In the genomic region with DNA sequence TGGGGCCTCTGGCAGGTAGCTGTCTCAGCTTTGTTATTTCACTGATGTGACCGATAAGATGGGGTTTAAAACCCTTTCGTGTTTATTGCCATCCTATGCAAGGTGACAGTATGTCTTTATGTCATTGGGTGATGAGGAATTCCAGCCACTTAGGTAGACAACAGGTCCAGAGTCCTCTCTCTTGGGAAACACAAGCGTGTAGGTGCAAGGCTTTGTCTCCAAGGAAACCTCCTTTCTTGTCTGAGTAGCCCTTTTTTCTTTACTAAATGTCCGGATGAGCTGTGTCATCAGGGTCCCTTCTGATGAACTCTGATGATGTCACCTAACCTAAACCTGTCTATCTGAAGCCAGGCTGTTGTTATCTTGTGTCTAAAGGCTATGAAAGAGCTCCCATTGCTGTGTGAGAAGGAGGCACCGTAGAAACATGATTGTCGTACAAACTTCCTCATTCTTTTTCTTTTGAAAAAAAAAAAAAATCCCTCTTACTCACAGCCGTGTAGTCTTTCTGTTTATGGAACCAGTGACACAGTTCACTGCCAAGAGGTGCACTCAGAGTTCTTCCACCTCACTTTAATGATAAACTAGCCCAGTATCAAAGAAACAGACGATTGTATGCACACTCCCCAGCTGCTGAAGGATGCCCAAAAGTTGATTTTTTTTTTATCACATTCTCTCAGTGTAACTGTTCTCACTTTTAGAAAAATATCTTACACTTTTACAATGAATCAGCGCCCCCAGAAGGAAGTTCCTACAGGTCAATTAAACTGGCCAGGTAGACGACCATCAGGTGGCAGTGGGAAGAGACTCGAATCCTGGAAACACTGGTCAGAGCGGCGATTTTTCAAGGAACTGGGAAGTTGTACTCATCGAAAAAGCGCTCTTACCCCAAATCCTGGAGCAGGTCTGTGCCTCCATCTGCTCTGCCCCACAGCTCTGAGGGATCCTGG, we compare ENCODE assay signal across 8 mouse cellular contexts. TPM values are rescaled to one million over a fixed set of nuclear protein-coding genes. Genes with fewer than 3 reads are reported as not detected.
DNase-seq lines count a peak whose midpoint lies in the region; ATAC-seq and TF ChIP-seq lines count a peak whose summit lies in the region.

No protein-coding gene starts in this region.

- no peak for TF ChIP-seq POLR2A in lung, adult 2 months (IDR thresholded peaks at IDR 0.05; ENCODE audit: borderline replicate concordance, extremely low read depth, low read depth, low read length)

- H3K9me3 ChIP-seq in hindbrain, embryonic 11.5 days (ENCODE audit: control insufficient read depth, low read length), result no peaks in the 10 kb centered on the region

- 13% methylated on average over 15 of the region's 15 CpGs for WGBS in lung, adult 2 months
- 40% methylated on average over 15 of the region's 15 CpGs for WGBS in hindbrain, embryonic 11.5 days

- TF ChIP-seq CTCF in lung, adult 2 months (IDR thresholded peaks at IDR 0.05; ENCODE audit: insufficient read depth, low read length), result no peak

- H3K27ac ChIP-seq in brown adipose tissue, adult 24 weeks (replicated peaks; ENCODE audit: low read depth, low read length), result peak overlapping the region; percentile 67
- H3K27ac ChIP-seq in hindbrain, embryonic 11.5 days (ENCODE audit: low read depth, low read length), result no peak overlapping the region

- intact Hi-C loops in gastrocnemius, postnatal 36 days (cut with DNase I), result loop anchor here (5.0 to 10.0 kb wide), 2 partner anchors 33 to 206 kb away; no protein-coding TSS in a partner anchor

- peak overlapping the region; percentile 31 for H3K4me2 ChIP-seq in hindbrain, embryonic 11.5 days (replicated peaks; ENCODE audit: low read depth, low read length)

- peak overlapping the region; percentile 92 for H3K4me3 ChIP-seq in lung, adult 2 months (replicated peaks; ENCODE audit: extremely low read depth, low read depth, low read length)
- H3K4me3 ChIP-seq in brown adipose tissue, adult 24 weeks (ENCODE audit: insufficient read depth, low read depth, low read length), result peak overlapping the region; percentile 76
- H3K4me3 ChIP-seq in hindbrain, embryonic 11.5 days (ENCODE audit: low read depth, low read length), result peak overlapping the region; percentile 22

- no peaks in the 10 kb centered on the region for H3K27me3 ChIP-seq in hindbrain, embryonic 11.5 days (ENCODE audit: control insufficient read depth, insufficient read depth, low read length)

- H3K9ac ChIP-seq in hindbrain, embryonic 11.5 days (ENCODE audit: low read depth, low read length), result 0 out of 2 replicates have a peak overlapping the region, but pooled peaks have one; percentile 27

- no peaks in the 10 kb centered on the region; the same call in 1 of the 2 replicates for H3K4me1 ChIP-seq in lung, adult 2 months (ENCODE audit: control insufficient read depth, insufficient read depth, low read length)
- H3K4me1 ChIP-seq in brown adipose tissue, adult 24 weeks (ENCODE audit: control insufficient read depth, insufficient read depth, insufficient read length, low read length), result no peaks in the 10 kb centered on the region
- H3K4me1 ChIP-seq in hindbrain, embryonic 11.5 days (replicated peaks; ENCODE audit: control insufficient read depth, insufficient read depth, low read length), result no peaks in the 10 kb centered on the region; the same call in none of the 2 replicates

- no peaks in the 10 kb centered on the region for H3K36me3 ChIP-seq in hindbrain, embryonic 11.5 days (ENCODE audit: control insufficient read depth, insufficient read depth, low read length)

- DNase-seq in lung, adult 2 months, result no peak
- no peak for DNase-seq in lung, postnatal 10 days
- no peak for DNase-seq in hindbrain, embryonic 11.5 days (ENCODE audit: low spot score)
- DNase-seq in urinary bladder, adult 2 months (ENCODE audit: low spot score), result no peak
- no peak for DNase-seq in gastrocnemius, postnatal 36 days
- DNase-seq in kidney, postnatal 36 days, result no peak

- ATAC-seq in hindbrain, embryonic 11.5 days (ENCODE audit: low FRiP score), result no peak
- ATAC-seq in megakaryocyte-erythroid progenitor cell, adult 5-6 weeks (replicated peaks; ENCODE audit: low FRiP score, low TSS enrichment, poor library complexity, severe bottlenecking), result peak; percentile 62

RNA-seq across cellular contexts. Expression of a gene that starts 0.6 kb away (rescaled TPM):
- 4.5 and 7.1 TPM in 2 replicates for polyA plus RNA-seq in lung, adult 2 months (2012; rRNA removed)
- polyA plus RNA-seq in brown adipose tissue, adult 24 weeks (2012; ENCODE audit: insufficient read depth, insufficient read length, missing spikeins), result 1.5 and 1.7 TPM in 2 replicates
- polyA plus RNA-seq in hindbrain, embryonic 11.5 days (2014; fragmentation: Nextera tagmentation; extraction: Ambion mirVana), result 2.6 and 3.7 TPM in 2 replicates
- 82.8 and 108 TPM in 2 replicates for total RNA-seq in megakaryocyte-erythroid progenitor cell, adult 5-6 weeks (2014; fragmentation: Nextera tagmentation)
- total RNA-seq in megakaryocyte-erythroid progenitor cell, adult 5-6 weeks (2017), result 110 and 171 TPM in 2 replicates
- polyA plus RNA-seq in urinary bladder, adult 2 months (2012; rRNA removed), result 16.0 and 16.5 TPM in 2 replicates
- total RNA-seq in gastrocnemius, postnatal 36 days (2021), result 1 to 10 TPM; 1.2 to 1.3 TPM

Comparison
In these comparisons a context has a peak if more than half of its experiments do, and no peak if none do; other contexts are left out.
1. H3K4me3 ChIP-seq: peak in every context shown above with its lines; median percentile 92 in lung, adult 2 months; 76 in brown adipose tissue, adult 24 weeks; 22 in hindbrain, embryonic 11.5 days.